Mouse (Mus musculus) brain, adult 2 months (tissue): ENCODE measurements around the gene Cutal.
"Not testable (repeated sequence)": the region's sequence is repeated elsewhere in the genome, so short reads cannot be mapped to it uniquely, and the experiment has no call there.

Experiments
- DNase-seq: peaks from one replicate; pipeline ENCODE4 v3.0.0; 2011; ENCODE audit warnings: low read depth, low spot score

Cutal gene

GRCm38 (mm10) chr2:34874271-34874670, at the start of gene Cutal:
TSS of gene Cutal (plus strand) at chr2:34874396.
- no peak for DNase-seq

DNA sequence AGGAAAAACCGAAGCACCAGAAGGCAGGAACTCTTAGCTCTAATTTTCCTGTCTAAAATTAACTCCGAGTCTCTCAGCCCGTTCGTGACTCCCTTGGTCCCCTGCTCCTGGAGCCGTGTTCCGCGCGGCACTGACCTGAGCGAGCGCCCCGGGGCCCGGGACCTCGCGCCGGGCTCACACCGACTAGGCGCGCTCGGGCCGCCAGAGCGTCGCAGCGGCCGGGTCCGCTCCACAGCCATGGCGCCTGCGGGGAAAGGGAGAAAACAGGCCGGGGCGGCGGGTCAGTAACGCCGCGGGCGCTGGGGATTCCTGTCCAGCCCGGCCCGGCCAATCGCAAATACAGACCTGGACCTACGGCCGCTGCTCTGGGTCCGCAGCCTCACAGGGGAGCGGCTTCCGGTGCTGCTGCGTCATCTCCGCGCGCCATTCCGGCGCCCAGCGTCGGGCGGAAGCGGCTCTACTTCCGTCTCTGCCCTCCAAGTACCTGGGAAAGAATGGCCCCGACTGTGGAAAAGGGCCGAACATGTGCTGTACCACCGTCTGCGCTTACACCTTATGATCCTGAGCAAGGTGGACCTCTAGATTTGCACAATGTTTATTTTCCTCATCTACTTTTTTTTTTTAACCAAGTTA, 48.3 kb upstream of the Cutal start, which contains the start of gene Fbxw2:
Gene Fbxw2 (minus strand): TSS at position 485 of the 633 bp plus-strand sequence.
- peak; percentile 98 for DNase-seq

DNA sequence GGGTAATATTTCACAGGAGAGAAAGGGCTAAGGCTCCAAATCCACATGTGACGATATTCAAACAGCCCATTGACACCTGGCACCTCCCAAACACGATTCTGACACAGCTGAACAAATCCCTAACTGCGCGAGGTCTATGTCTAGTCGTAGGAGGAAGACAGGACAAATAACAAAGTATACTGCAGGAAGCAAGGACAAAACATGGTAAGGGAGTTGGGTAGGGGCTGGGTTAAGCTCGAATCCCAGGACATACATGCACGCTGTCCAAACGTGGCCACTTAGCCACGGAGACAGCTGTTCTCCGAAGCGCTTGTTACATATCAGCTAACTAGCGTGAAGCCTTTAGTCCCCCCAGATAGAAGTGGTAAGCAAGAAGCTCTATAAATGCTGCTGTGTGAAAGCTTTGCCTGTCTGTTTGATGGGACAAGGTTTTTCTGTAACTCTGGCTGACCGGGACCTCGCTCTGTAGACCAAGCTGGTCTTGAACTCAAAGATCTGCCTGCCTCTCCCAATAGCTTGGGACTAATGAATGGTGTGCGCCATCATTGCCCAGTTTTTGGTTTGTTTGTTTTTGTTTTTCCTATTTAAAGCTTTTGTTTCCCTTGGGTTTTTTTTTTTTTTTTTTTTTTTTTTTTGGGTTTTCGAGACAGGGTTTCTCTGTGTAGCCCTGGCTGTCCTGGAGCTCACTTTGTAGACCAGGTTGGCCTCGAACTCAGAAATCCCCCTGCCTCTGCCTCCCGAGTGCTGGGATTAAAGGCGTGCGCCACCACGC, 47.5 kb upstream of the Cutal start:
- no peak for DNase-seq

DNA sequence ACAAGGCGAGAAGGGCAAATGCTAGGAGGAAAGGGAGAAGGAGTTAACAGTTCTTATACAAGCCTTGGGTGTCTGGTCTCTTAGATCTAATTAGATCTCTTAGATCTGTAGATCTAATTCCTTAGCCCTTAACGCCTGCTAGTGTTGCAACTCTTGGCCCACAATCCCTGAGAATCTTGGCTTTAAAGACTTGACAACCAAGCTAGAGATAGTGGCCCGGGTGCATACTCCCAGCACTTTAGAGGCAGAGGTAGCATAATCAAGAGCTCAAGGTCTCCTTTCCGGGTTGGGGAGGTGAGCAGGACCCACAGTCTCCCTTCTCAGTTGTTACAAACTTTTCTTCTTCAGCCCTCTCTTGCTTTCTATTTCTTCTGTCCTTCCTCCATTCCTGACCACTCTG, 46.6 kb upstream of the Cutal start:
- DNase-seq: no peak

DNA sequence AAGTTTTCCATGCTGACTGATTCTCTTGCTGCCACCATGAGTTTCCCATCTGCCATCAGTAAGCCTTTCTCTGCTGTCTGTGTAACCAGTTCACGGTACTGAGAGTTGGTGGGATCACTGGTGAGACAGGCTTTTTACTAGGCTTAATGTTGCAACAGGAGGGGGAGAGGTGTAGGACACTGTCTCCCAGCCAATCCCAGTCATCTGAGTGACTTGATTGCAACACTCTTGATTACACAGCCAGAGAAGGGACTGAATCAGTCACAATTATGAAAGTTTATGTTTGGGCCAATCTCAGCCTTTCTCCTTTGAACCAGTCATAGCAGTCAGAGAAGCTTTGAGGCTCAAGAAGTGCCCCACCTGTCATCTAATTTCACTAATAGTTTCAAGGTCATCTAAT, 46.2 kb upstream of the Cutal start:
- no peak for DNase-seq

DNA sequence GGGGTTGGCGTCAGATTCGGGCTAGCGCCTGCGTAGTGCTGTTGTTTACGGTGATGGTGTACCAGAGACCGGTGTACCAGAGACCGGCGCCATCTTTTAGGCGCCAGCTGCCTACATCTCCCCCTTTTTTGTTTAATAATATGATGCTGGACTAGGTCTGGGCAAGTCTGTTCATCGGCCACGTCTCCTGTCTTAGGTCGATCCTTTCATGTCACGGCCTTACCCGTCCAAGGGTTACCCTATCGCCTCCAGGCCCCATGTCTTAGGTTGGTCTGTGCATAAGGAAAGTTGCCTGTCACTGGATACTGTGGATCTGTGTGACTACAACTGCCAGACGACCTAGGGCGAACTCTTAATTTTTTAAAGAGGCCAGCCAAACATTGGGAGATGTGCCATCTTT, 44.1 kb upstream of the Cutal start:
- not testable (repeated sequence) for DNase-seq

DNA sequence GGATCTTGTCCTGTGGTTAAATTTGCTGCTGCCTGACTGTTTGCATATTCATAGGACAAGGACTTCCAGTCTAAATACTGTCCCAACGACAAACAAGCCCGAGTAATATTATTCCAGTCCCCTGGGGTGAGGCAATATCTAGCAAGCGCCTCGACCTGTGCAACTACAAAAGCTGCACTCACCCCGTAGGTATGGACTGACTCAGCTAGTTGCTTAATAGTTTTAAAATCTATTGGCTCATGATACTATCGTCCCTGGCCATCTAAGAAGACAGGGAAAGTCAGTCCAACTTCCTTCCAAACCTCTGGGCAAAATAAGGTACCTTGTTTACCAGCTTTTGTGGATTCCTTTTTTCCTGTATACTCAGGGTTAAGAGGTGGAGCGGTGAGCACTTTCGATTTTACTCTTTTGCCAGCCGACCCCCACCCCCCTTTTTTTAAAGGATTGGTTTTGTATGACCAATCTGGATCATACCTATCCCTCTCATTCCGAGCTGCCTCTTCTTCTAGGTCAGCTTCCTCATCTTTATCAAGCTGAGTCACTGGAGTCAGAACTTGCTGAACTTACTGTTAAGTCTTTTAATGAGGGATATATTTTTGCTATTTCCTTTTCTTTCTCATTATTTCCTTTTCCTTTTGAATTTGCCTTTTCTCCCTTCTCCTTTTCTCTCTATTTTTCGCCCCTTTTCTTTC, 41.3 kb upstream of the Cutal start, which contains the start of gene Gm34653:
Gene Gm34653 (plus strand): TSS at position 242 of the 692 bp plus-strand sequence.
- not testable (repeated sequence) for DNase-seq

- DNase-seq: no peak
Measured at GRCm38 (mm10) chr2:34833624-34834023, 40.6 kb upstream of the Cutal start.

- no peak for DNase-seq
Measured at GRCm38 (mm10) chr2:34835669-34836068, 38.5 kb upstream of the Cutal start.

DNA sequence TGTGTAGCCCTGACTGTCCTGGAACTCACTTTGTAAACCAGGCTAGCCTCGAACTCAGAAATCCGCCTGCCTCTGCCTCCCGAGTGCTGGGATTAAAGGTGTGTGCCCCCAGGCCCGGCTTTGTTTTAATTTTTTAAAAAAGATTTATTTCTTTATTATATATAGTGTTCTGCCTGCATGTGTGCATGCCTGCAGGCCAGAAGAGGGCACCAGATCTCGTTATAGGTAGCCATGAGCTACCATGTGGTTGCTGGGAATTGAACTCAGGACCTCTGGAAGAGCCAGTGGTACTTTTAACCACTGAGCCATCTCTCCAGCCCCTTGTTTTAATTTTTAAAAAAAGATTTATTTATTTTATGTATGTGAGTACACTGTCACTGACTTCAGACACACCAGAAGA, 34.1 kb upstream of the Cutal start:
- not testable (repeated sequence) for DNase-seq

DNA sequence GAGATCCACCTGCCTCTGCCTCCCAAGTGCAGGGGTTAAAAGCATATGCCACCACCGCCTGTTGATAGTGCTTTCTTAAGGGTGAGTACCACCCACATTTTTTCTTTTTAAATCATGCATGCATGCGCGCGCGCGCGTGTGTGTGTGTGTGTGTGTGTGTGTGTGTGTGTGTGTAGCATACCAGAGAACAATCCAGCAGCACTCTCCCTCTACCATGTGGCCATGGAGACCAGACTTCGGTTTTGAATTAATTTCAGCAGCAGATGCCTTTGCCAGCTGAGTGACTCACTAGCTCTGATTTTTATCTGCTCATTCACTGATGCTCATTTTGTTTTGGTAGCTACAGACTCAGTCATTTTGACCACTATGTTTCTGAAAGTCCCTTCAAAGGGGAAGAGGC, 32.5 kb upstream of the Cutal start:
- peak; percentile 88 for DNase-seq

DNA sequence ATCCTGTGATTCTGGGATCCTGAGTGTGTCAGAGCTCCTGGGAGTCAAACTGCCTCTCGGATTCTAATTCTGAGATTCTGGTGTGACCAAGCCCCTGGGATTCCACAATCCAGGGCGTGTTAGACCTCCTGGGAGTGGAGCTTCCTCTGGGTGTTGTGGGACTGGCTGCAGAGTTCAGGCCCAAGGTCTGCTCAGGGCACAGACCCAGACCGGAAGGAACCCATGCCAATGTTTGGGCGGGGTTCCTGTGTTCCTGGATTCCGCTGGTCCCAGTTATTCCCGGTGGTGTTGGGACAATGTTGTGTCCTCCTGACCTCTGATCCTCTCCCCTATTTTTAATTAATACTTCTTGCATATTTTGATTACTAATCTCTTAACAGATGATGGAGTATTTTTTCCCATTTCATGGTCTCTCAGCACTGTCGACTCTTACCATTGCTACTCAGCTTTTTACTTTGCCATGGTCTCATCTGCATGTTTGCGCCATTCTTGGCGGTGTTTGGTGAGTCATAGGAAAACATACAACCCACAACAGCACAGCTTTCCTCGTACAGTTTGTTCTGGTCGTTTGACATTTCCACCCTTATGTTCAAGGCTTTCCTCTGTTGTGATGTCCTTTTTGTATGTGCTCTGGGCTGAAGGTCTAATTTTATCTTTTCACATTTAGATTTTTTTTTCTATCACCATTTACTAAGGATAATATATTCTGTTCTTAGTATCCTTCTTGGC, 30.8 kb upstream of the Cutal start:
- peak; percentile 51 for DNase-seq

- DNase-seq: no peak
Measured at GRCm38 (mm10) chr2:34847702-34848101, 26.5 kb upstream of the Cutal start.

DNA sequence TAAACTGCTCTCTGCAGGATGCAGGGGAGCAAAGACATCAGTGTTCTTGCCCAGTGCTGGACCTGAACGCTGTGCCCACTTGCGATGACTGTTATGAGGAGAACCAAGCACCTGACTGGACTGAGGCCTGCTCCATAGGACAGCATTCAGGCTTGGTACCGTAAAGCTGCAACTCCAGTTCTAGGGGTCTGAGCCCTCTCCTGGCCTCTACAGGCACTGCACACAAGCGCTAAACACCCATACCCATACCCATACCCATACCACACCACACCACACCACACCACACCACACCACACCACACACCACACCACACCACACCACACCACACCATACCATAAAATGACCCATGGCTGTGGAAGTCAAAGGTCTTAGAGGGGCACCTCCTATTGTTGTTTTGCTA, 18.9 kb upstream of the Cutal start:
- DNase-seq: no peak

DNA sequence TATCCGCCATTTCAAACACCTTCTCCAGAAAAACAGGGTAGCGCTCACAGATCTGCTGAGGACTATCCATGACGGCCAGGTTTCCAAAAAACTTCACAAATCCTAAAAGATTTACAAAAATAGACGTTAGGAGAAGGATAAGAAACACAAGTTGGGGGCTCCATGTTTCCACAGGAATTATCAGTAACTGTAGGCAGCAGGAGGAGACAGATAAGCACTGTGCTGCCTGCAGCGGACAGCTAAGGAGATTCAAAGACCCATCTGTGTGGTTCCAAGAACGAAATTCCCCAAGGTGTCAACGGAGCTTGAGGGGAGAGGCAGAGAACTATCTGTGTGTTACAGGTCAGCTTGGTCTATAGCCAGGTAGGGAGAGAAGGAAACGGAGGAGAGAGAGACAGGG, 16.5 kb upstream of the Cutal start:
- no peak for DNase-seq

DNA sequence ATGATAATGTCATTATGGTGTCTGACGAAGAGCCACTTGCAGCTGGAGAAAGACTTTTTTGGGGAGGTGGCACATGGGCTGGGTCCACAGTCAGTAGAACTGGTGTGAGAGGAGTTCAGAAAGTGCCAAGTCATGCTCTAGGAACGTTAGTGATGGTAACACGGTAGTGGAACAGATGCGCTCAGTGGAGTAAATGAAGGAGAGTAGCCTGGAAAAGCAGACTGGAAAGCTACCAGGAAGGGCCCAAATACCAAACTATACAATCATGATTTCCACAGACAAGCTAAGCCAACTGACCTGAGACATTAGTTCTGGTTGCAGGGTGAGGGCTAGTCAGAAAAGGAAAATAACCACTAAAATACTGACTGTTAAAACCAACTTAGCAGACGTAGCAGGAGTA, 4.5 kb upstream of the Cutal start:
- peak; percentile 27 for DNase-seq

DNA sequence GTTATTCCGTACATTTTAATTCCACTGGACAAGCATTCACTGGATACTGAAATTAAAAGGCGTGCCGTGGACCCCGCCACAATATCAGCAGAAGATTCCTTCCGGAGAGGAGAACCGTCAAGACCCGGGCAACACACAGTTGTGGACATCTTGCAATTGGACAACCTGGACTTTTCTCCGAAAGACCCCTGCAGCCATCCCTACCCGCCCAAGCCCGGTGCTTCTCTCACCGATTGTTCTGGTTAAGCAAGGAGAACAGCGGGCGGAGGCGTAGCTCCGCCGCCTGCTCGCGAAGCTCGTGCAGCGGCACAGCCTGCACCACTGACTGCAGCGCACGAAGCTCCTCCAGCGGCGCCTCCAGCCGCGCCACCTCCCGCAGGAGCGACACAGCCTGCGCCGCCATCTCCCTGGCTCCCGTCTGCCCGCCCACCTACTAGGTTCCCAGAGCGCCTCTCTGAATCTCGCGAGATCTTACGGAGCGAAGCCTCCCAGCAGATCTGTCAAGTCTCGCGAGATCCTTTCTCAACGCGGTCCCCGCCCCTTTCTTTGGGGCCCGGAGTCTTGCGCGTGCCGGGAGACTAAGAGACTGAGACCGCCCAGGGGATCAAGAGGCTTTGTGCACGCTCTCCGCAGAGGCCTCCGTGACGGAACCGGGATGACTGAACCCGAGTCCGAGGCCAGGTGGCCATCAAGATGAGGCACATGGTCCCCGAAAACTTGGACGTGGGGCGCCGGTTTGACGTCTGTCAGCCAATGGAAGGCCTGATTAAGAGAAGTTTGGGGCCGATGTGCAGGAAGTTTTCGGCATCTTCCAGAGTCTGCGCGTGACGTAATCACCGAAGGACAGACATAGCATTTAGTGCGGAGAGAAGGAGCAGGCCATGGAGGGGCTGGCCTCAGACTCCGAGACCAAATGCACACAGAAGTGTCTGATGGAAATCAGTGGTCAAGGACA, 3.4 kb upstream of the Cutal start:
- peak; percentile 99 for DNase-seq

DNA sequence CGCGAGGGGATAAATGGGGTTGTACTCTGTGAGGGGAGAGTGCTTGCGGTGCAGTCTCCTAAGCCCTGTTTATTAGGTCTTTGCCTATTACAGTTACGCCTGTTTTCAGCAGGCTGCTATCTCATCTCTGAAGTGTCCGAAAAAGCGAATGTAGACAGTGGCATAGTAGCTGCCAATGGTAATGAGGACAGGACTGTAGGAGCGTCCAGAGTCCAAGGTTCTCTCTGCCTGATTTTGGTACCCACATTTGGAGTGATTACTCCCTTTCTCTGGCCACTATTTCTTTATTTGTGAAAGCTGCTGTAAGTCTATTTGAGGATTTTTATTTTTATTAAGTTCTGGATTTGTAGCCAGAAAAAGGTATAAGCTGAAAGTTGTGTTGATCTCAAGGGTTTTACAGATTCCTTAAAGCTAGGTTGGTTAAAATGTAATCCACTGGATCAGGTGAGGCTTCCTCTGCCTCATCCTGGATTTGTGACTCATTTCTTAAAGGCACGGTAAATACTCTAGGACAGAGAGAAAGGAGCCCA, 685 bp downstream of the Cutal start, which contains the start of gene Psmd5:
Gene Psmd5 (minus strand): TSS at position 153 of the 530 bp plus-strand sequence.
- DNase-seq: no peak

- DNase-seq: no peak
Measured at GRCm38 (mm10) chr2:34880054-34880453, 5.9 kb downstream of the Cutal start.

DNA sequence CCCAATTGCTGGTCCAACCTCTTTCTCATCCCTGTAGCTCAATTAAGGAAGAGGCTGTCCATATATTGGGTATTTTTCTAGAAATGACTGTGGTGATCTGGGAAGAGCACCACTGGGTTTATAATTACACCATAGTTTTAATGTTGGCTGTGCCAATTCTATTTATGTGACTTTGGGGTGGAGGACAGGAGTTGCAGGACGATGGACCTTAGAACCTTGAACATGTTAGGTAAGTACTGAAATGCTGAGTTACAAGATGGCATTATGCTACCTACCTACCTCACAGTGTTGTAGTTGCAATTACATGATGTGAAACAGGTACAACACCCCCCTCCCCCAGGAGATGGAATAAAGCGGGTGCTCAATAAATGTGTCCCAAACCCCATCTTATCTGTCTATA, 8.6 kb downstream of the Cutal start:
- no peak for DNase-seq
